ENCODE assay signal across 8 mouse cellular contexts in the genomic region with DNA sequence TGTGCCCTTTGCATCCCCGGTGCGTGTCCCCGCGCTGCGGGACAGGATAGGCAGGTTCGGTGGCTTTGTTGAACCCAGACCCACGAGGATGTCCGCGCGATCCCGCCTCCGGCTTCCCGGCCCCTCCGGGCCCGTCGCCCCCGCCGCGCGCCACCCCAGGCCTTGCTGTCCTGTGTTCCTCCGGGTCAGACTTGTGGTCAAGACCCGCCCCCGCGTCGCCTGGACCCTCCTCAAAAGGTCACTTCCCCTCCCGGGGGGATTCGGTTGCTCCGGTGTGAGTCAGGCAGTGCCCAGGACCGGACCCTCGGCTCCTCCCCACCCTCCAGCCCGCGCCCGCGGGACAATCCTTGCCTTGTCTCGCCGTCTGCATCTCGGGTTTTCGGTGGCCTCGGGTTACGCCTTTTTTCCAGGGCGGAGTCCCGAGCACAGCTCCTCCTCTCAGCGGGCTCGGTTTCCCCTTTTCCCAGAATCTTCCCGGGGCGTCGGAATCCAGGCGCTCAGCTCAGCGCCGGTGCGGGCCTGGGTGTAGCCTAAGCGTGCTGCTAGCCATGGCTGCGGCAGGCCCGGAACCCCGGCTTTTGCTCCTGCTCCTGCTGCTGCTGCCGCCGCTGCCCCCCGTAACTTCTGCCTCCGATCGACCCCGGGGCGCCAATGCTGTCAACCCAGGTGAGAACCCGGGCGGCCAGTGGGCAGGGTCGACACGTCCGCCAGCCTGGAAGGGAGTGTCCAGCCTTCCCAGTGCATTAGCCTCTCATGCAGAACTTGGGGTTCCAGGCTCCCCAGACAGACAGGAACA. TPM values are rescaled to one million over a fixed set of nuclear protein-coding genes. Genes with fewer than 3 reads are reported as not detected.
DNase-seq lines count a peak whose midpoint lies in the region; ATAC-seq lines count a peak whose summit lies in the region.

No protein-coding gene starts in this region.

- H3K4me1 ChIP-seq in embryonic facial prominence, embryonic 13.5 days, result peaks cover 14% of the 10 kb centered on the region
- H3K4me1 ChIP-seq in limb, embryonic 12.5 days (replicated peaks), result peaks cover 15% of the 10 kb centered on the region
- peaks cover 23% of the 10 kb centered on the region for H3K4me1 ChIP-seq in midbrain, embryonic 13.5 days (replicated peaks)

- under 1% methylated on average over 67 of the region's 67 CpGs for WGBS in embryonic facial prominence, embryonic 13.5 days
- under 1% methylated on average over 67 of the region's 67 CpGs for WGBS in limb, embryonic 12.5 days
- under 1% methylated on average over 67 of the region's 67 CpGs for WGBS in midbrain, embryonic 13.5 days

- DNase-seq in 3T3-L1 (ENCODE audit: low read depth, low spot score), result peak; percentile 89
- DNase-seq in adrenal gland, postnatal 36 days, result peak; percentile 86 to 87
- DNase-seq in heart, adult 18-20 months, result peak; percentile 89 to 90
- peak; percentile 88 for DNase-seq in kidney, adult 18-20 months
- DNase-seq in spleen, postnatal 10 days (ENCODE audit: low spot score in 2 of 2), result peak; percentile 67 to 82

- H3K9ac ChIP-seq in embryonic facial prominence, embryonic 13.5 days, result peak overlapping the region; percentile 91
- peak overlapping the region; percentile 96 for H3K9ac ChIP-seq in limb, embryonic 12.5 days (replicated peaks)
- peak overlapping the region; percentile 92 for H3K9ac ChIP-seq in midbrain, embryonic 13.5 days (replicated peaks)

- no peaks in the 10 kb centered on the region for H3K27me3 ChIP-seq in embryonic facial prominence, embryonic 13.5 days
- H3K27me3 ChIP-seq in limb, embryonic 12.5 days, result no peaks in the 10 kb centered on the region
- no peaks in the 10 kb centered on the region for H3K27me3 ChIP-seq in midbrain, embryonic 13.5 days

- peak overlapping the region; percentile 90 for H3K4me2 ChIP-seq in embryonic facial prominence, embryonic 13.5 days
- peak overlapping the region; percentile 87 for H3K4me2 ChIP-seq in limb, embryonic 12.5 days
- peak overlapping the region; percentile 94 for H3K4me2 ChIP-seq in midbrain, embryonic 13.5 days (replicated peaks)

- no peaks in the 10 kb centered on the region for H3K9me3 ChIP-seq in embryonic facial prominence, embryonic 13.5 days
- no peaks in the 10 kb centered on the region for H3K9me3 ChIP-seq in limb, embryonic 12.5 days
- no peaks in the 10 kb centered on the region for H3K9me3 ChIP-seq in midbrain, embryonic 13.5 days

- H3K4me3 ChIP-seq in embryonic facial prominence, embryonic 13.5 days, result peak overlapping the region; percentile 69
- H3K4me3 ChIP-seq in limb, embryonic 12.5 days (replicated peaks), result peak overlapping the region; percentile 87
- H3K4me3 ChIP-seq in midbrain, embryonic 13.5 days (replicated peaks), result peak overlapping the region; percentile 80

- H3K27ac ChIP-seq in embryonic facial prominence, embryonic 13.5 days, result peak overlapping the region; percentile 96
- peak overlapping the region; percentile 99 for H3K27ac ChIP-seq in limb, embryonic 12.5 days
- peak overlapping the region; percentile 92 for H3K27ac ChIP-seq in midbrain, embryonic 13.5 days

- peaks cover 52% of the 10 kb centered on the region for H3K36me3 ChIP-seq in embryonic facial prominence, embryonic 13.5 days
- H3K36me3 ChIP-seq in limb, embryonic 12.5 days, result peaks cover 58% of the 10 kb centered on the region
- H3K36me3 ChIP-seq in midbrain, embryonic 13.5 days, result peaks cover 54% of the 10 kb centered on the region

- ATAC-seq in embryonic facial prominence, embryonic 13.5 days (ENCODE audit: insufficient number of reproducible peaks, insufficient read depth, low FRiP score, low TSS enrichment, low read depth), result peak; percentile 45
- peak; percentile 60 for ATAC-seq in limb, embryonic 12.5 days (ENCODE audit: insufficient number of reproducible peaks, insufficient read depth, low FRiP score, low TSS enrichment, low read depth)
- peak; percentile 66 for ATAC-seq in midbrain, embryonic 13.5 days

RNA-seq across cellular contexts. Expression of gene Znhit1, which starts 0.5 kb away (rescaled TPM):
- 10 to 100 TPM; 84.0 to 97.9 TPM for total RNA-seq in adrenal gland, postnatal 36 days (2021)
- 117 and 124 TPM in 2 replicates for polyA plus RNA-seq in embryonic facial prominence, embryonic 13.5 days (2015; fragmentation: Nextera tagmentation; extraction: Ambion mirVana)
- total RNA-seq in heart, adult 18-20 months (2021), result 10 to 100 TPM; 62.6 to 67.4 TPM
- 109 and 116 TPM in 2 replicates for polyA plus RNA-seq in limb, embryonic 12.5 days (2016; fragmentation: Nextera tagmentation; extraction: Ambion mirVana)
- polyA plus RNA-seq in midbrain, embryonic 13.5 days (2015; fragmentation: Nextera tagmentation; extraction: Ambion mirVana), result 110 TPM in 2 replicates

RNA-seq across cellular contexts. Expression of gene Plod3, which starts 0.5 kb away (rescaled TPM):
- 10 to 100 TPM; 67.5 to 78.8 TPM for total RNA-seq in adrenal gland, postnatal 36 days (2021)
- 49.0 and 62.4 TPM in 2 replicates for polyA plus RNA-seq in embryonic facial prominence, embryonic 13.5 days (2015; fragmentation: Nextera tagmentation; extraction: Ambion mirVana)
- 10 to 100 TPM; 33.2 to 35.8 TPM for total RNA-seq in heart, adult 18-20 months (2021)
- polyA plus RNA-seq in limb, embryonic 12.5 days (2016; fragmentation: Nextera tagmentation; extraction: Ambion mirVana), result 39.5 and 42.3 TPM in 2 replicates
- polyA plus RNA-seq in midbrain, embryonic 13.5 days (2015; fragmentation: Nextera tagmentation; extraction: Ambion mirVana), result 34.8 and 35.1 TPM in 2 replicates

RNA-seq across cellular contexts. Expression of gene Cldn15, which starts 20.9 kb away (rescaled TPM):
- total RNA-seq in adrenal gland, postnatal 36 days (2021), result 10 to 100 TPM; 11.3 to 15.9 TPM
- 0.44 and 0.61 TPM in 2 replicates for polyA plus RNA-seq in embryonic facial prominence, embryonic 13.5 days (2015; fragmentation: Nextera tagmentation; extraction: Ambion mirVana)
- total RNA-seq in heart, adult 18-20 months (2021), result 1 to 10 TPM; 5.1 to 8.4 TPM
- polyA plus RNA-seq in limb, embryonic 12.5 days (2016; fragmentation: Nextera tagmentation; extraction: Ambion mirVana), result 0.10 and 0.36 TPM in 2 replicates
- polyA plus RNA-seq in midbrain, embryonic 13.5 days (2015; fragmentation: Nextera tagmentation; extraction: Ambion mirVana), result 0.16 and 0.35 TPM in 2 replicates

RNA-seq across cellular contexts. Expression of gene Fis1, which starts 34.3 kb away (rescaled TPM):
- 100 to 1,000 TPM; 200 to 208 TPM for total RNA-seq in adrenal gland, postnatal 36 days (2021)
- polyA plus RNA-seq in embryonic facial prominence, embryonic 13.5 days (2015; fragmentation: Nextera tagmentation; extraction: Ambion mirVana), result 265 and 282 TPM in 2 replicates
- 100 to 1,000 TPM; 190 to 205 TPM for total RNA-seq in heart, adult 18-20 months (2021)
- 263 and 269 TPM in 2 replicates for polyA plus RNA-seq in limb, embryonic 12.5 days (2016; fragmentation: Nextera tagmentation; extraction: Ambion mirVana)
- polyA plus RNA-seq in midbrain, embryonic 13.5 days (2015; fragmentation: Nextera tagmentation; extraction: Ambion mirVana), result 389 and 412 TPM in 2 replicates

RNA-seq across cellular contexts. Expression of gene Vgf, which starts 38.9 kb away (rescaled TPM):
- 10 to 100 TPM in 1 of 2 experiments, 1 to 10 TPM in 1; 8.8 to 71.5 TPM for total RNA-seq in adrenal gland, postnatal 36 days (2021)
- 0.12 and 0.13 TPM in 2 replicates for polyA plus RNA-seq in embryonic facial prominence, embryonic 13.5 days (2015; fragmentation: Nextera tagmentation; extraction: Ambion mirVana)
- not detected for total RNA-seq in heart, adult 18-20 months (2021)
- 0.09 and 0.25 TPM in 2 replicates for polyA plus RNA-seq in limb, embryonic 12.5 days (2016; fragmentation: Nextera tagmentation; extraction: Ambion mirVana)
- 2.4 TPM in 2 replicates for polyA plus RNA-seq in midbrain, embryonic 13.5 days (2015; fragmentation: Nextera tagmentation; extraction: Ambion mirVana)

Comparison
In these comparisons a context has a peak if more than half of its experiments do, and no peak if none do; other contexts are left out.
1. Peak in every context shown above with its lines: DNase-seq, ATAC-seq, H3K4me3 ChIP-seq and H3K27ac ChIP-seq.